Mouse (Mus musculus) intestine, postnatal 0 days (tissue): ENCODE results near the gene Espnl. TPM values are rescaled to one million over a fixed set of nuclear protein-coding genes. Genes with fewer than 3 reads are reported as not detected.
A peak's percentile ranks its signal among the peaks of the same experiment; 100 is the strongest.

ENCODE experiments used
- ATAC-seq: fragments of 200-750 bp; cut with Nextera tagmentation; 2 replicates; pipeline ENCODE4 v1.8.0; 2017; ENCODE audit warnings: mild to moderate bottlenecking, moderate TSS enrichment, moderate library complexity
- H3K27ac ChIP-seq: fragments of 300-500 bp; sonication (generic); 2 replicates; pipeline ENCODE4 v1.5.1; 2014; ENCODE audit warnings: mild to moderate bottlenecking, low read depth, low read length, moderate library complexity
- H3K27me3 ChIP-seq: fragments of 300-500 bp; sonication (generic); replicated peaks from 2 replicates; pipeline ENCODE4 v1.6.1; 2014; ENCODE audit warnings: low read length, mixed read lengths; ENCODE audit not compliant: control insufficient read depth, insufficient read depth
- H3K36me3 ChIP-seq: fragments of 300-500 bp; sonication (generic); 2 replicates; pipeline ENCODE4 v1.6.1; 2014; ENCODE audit warnings: mild to moderate bottlenecking, moderate library complexity; ENCODE audit not compliant: control insufficient read depth, insufficient read depth
- H3K4me1 ChIP-seq: fragments of 300-500 bp; sonication (generic); replicated peaks from 2 replicates; pipeline ENCODE4 v1.6.1; 2014; ENCODE audit warnings: antibody characterized with exemption, low read length, mixed read lengths; ENCODE audit not compliant: control insufficient read depth, insufficient read depth
- H3K4me2 ChIP-seq: fragments of 300-500 bp; sonication (generic); replicated peaks from 2 replicates; pipeline ENCODE4 v1.6.1; 2014; ENCODE audit warnings: low read depth, mild to moderate bottlenecking, moderate library complexity
- H3K4me3 ChIP-seq: fragments of 300-500 bp; sonication (generic); 2 replicates; pipeline ENCODE4 v1.5.1; 2014; ENCODE audit warnings: low read depth, low read length
- H3K9ac ChIP-seq: fragments of 300-500 bp; sonication (generic); 2 replicates; pipeline ENCODE4 v1.6.1; 2014; ENCODE audit warnings: mild to moderate bottlenecking, low read depth, low read length
- H3K9me3 ChIP-seq: fragments of 300-500 bp; sonication (generic); 2 replicates; pipeline ENCODE4 v1.6.1; 2016; ENCODE audit warnings: mixed run types; ENCODE audit not compliant: control insufficient read depth
- CTCF ChIP-seq: sonication (generic); IDR thresholded peaks from 2 replicates; pipeline ENCODE4 v1.5.1; 2016; ENCODE audit warnings: low read depth, mild to moderate bottlenecking, control low read depth, antibody characterized with exemption, moderate library complexity
- WGBS: fragments of 180-500 bp; shearing (Covaris S2); extraction: QIAGEN DNeasy Blood & Tissue Kit; methylation state at CpG from one replicate; pipeline ENCODE4 v1.1.7; 2014; 5-methylcytosine and 5-hydroxymethylcytosine counted together
- polyA plus RNA-seq: library from polyadenylated mRNA; unstranded; fragments of >200 nt; fragmentation: Nextera tagmentation; extraction: Ambion mirVana; gene quantifications from 2 replicates; pipeline ENCODE4 v1.2.1, GENCODE M21; 2015

Gene Espnl
- polyA plus RNA-seq, 1 experiment from 2014 or later: not detected

DNA sequence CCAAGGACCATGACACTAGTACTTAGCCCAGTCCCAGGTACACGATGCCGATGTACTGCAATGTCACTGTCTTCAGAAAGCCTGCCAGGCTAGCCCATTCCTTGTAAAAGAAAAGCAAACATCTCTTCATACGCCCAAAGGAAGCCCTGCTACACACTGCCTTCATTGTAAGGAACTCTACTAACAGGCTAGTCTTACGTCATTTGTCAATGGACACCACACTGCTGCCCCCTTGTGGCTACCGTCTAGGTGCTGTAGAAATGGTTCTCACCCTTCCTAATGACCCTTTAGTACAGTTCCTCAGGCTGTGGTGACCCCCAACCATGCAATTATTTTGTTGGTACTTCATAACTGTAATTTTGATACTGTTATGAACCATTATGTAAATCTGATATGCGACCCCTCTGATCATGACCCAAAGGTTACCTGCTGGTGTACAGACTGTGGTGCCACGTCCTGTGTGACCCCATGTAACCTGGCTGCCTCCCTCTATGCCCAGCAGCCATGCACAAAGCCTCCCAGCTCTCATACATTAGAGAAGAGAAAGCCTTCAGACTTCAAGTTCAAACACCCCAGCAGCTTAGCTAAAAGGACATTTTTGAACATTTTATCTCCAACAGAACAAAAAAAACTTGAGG is 58.7 kb downstream of the Espnl start:
- ATAC-seq: peak; percentile 66
- peaks cover 88% of the 10 kb centered on the region for H3K36me3 ChIP-seq
- TF ChIP-seq CTCF: peak; percentile 94

DNA sequence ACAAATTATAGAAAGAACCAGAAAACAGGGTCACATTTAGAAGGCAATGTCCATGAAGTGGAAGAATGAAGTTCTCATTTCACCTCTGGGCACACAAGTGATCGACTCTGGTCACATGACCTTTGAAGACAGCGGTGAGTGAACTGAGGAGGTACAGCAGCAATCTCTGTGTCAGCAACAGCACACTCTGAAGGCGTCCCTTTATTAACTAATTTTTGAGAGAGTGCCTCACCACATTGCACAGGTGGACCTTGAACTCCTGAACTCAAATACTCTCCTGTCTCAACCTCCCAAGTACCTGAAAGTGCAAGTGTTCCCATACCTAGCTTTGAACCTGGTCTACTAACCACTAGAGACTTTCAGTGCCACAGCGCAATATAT is 59.2 kb downstream of the Espnl start:
- 60% methylated on average over 4 of the region's 4 CpGs for whole genome bisulfite sequencing
- ATAC-seq: peak; percentile 59; the same call in 1 of the 2 replicates

More for the DNA sequence above, 58.7 kb downstream of the Espnl start:
- 53% methylated on average over 7 of the region's 7 CpGs for WGBS
- no peaks in the 10 kb centered on the region for H3K9me3 ChIP-seq
- H3K4me3 ChIP-seq: no peak overlapping the region
- no peaks in the 10 kb centered on the region for H3K27me3 ChIP-seq
- H3K4me1 ChIP-seq: no peaks in the 10 kb centered on the region
- H3K4me2 ChIP-seq: no peak overlapping the region
- 0 out of 2 replicates have a peak overlapping the region, but pooled peaks have one; percentile 1 for H3K27ac ChIP-seq
- H3K9ac ChIP-seq: no peak overlapping the region

DNA sequence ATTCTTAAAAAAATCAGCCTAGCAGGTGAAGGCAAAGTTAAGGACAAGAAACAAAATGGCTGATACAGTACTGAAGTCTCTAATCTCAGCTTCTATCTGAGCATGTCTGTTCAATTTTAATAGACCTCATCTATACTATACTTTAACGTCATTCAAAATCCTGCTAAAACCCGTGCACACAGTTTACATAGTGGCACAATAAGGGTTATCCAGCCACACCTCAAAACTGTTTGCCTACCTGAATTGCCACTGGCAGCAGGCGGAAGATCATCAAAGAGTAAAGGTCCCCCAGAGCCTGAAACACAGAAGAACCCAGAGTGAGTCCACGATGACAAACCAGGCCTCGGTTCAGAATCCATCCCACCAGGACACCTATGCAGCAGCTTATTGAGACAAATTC is 68.5 kb downstream of the Espnl start:
- no peak for TF ChIP-seq CTCF
- Histone ChIP-seq H3K27ac (peak overlapping the region; percentile 35), H3K9ac (no peak overlapping the region), H3K4me1 (no peaks in the 10 kb centered on the region), H3K9me3 (no peaks in the 10 kb centered on the region), H3K27me3 (no peaks in the 10 kb centered on the region), H3K36me3 (peaks cover 39% of the 10 kb centered on the region), H3K4me3 (no peak overlapping the region), H3K4me2 (no peak overlapping the region)
- WGBS: 47% methylated on average over 5 of the region's 5 CpGs
- peak; percentile 73; the same call in 1 of the 2 replicates for ATAC-seq

More for the DNA sequence above, 59.2 kb downstream of the Espnl start:
- H3K27me3 ChIP-seq: no peaks in the 10 kb centered on the region
- H3K4me2 ChIP-seq: no peak overlapping the region
- peaks cover 84% of the 10 kb centered on the region for H3K36me3 ChIP-seq
- H3K27ac ChIP-seq: no peak overlapping the region
- no peak overlapping the region for H3K4me3 ChIP-seq
- no peaks in the 10 kb centered on the region for H3K9me3 ChIP-seq
- H3K9ac ChIP-seq: no peak overlapping the region
- no peak for TF ChIP-seq CTCF
- no peaks in the 10 kb centered on the region for H3K4me1 ChIP-seq

- under 1% methylated on average over 12 of the region's 12 CpGs for WGBS
- peaks cover 9% of the 10 kb centered on the region; the same call in 1 of the 2 replicates for H3K4me1 ChIP-seq
- peak overlapping the region; percentile 86 for H3K27ac ChIP-seq
- peak overlapping the region; percentile 84 for H3K4me2 ChIP-seq
- peaks cover 6% of the 10 kb centered on the region; the same call in 1 of the 2 replicates for H3K36me3 ChIP-seq
- no peaks in the 10 kb centered on the region for H3K9me3 ChIP-seq
- peak overlapping the region; percentile 85 for H3K4me3 ChIP-seq
- no peak for TF ChIP-seq CTCF
- ATAC-seq: no peak
- H3K27me3 ChIP-seq: no peaks in the 10 kb centered on the region
- peak overlapping the region; percentile 88 for H3K9ac ChIP-seq
Observed at GRCm38 (mm10) chr1:91397927-91398259, 76.0 kb downstream of the Espnl start.

Other genes starting within 250 kb of the Espnl start
- gene Rbm44, start 177.0 kb upstream of the Espnl start, polyA plus RNA-seq: 0.13 and 0.52 TPM in 2 replicates
- gene Ramp1, start 142.3 kb upstream of the Espnl start, polyA plus RNA-seq: 16.1 and 16.5 TPM in 2 replicates
- gene Ube2f, start 71.8 kb upstream of the Espnl start, polyA plus RNA-seq: 55.5 and 57.9 TPM in 2 replicates
- gene Scly, start 23.7 kb upstream of the Espnl start, polyA plus RNA-seq: 20.2 and 23.1 TPM in 2 replicates
- 1.3 and 1.8 TPM in 2 replicates for gene Klhl30, start 28.9 kb downstream of the Espnl start, polyA plus RNA-seq
- 2.7 and 3.1 TPM in 2 replicates for gene Erfe, start 44.4 kb downstream of the Espnl start, polyA plus RNA-seq
- 51.2 TPM in 2 replicates for gene Ilkap, start 76.7 kb downstream of the Espnl start, polyA plus RNA-seq
- 84.1 and 84.8 TPM in 2 replicates for gene Hes6, start 92.0 kb downstream of the Espnl start, polyA plus RNA-seq
- gene Per2, start 137.2 kb downstream of the Espnl start, polyA plus RNA-seq: 7.2 and 7.9 TPM in 2 replicates
- 3.3 and 3.7 TPM in 2 replicates for gene Traf3ip1, start 172.6 kb downstream of the Espnl start, polyA plus RNA-seq
- gene Asb1, start 218.5 kb downstream of the Espnl start, polyA plus RNA-seq: 2.6 TPM in 2 replicates